Mouse (Mus musculus) hindbrain, embryonic 14.5 days (tissue): ENCODE data around the gene Ap5s1. TPM values are rescaled to one million over a fixed set of nuclear protein-coding genes. Genes with fewer than 3 reads are reported as not detected.

Experiments used
- ATAC-seq: fragments of 200-750 bp; cut with Nextera tagmentation; 2 replicates; pipeline ENCODE4 v1.8.0; 2017; ENCODE audit warnings: moderate number of reproducible peaks, mild to moderate bottlenecking, moderate TSS enrichment, moderate library complexity; ENCODE audit not compliant: low FRiP score
- DNase-seq: peaks from one replicate; pipeline ENCODE4 v3.0.0-alpha.2; 2015; ENCODE audit warnings: low spot score
- H3K27ac ChIP-seq: fragments of 300-500 bp; sonication (generic); 2 replicates; pipeline ENCODE4 v1.5.1; 2014; ENCODE audit warnings: mild to moderate bottlenecking, moderate library complexity
- H3K27me3 ChIP-seq: fragments of 300-500 bp; sonication (generic); 2 replicates; pipeline ENCODE4 v1.6.1; 2014; ENCODE audit warnings: mild to moderate bottlenecking, low read length, mixed read lengths; ENCODE audit not compliant: control insufficient read depth, insufficient read depth
- H3K36me3 ChIP-seq: fragments of 300-500 bp; sonication (generic); replicated peaks from 2 replicates; pipeline ENCODE4 v1.6.1; 2014; ENCODE audit not compliant: control insufficient read depth, insufficient read depth
- H3K4me1 ChIP-seq: fragments of 300-500 bp; sonication (generic); replicated peaks from 2 replicates; pipeline ENCODE4 v1.6.1; 2014; ENCODE audit warnings: antibody characterized with exemption, low read length, mixed read lengths; ENCODE audit not compliant: control insufficient read depth, insufficient read depth
- H3K4me2 ChIP-seq: fragments of 300-500 bp; sonication (generic); replicated peaks from 2 replicates; pipeline ENCODE4 v1.6.1; 2014; ENCODE audit warnings: mild to moderate bottlenecking, moderate library complexity
- H3K4me3 ChIP-seq: fragments of 300-500 bp; sonication (generic); replicated peaks from 2 replicates; pipeline ENCODE4 v1.5.1; 2014; ENCODE audit warnings: mild to moderate bottlenecking, low read length
- H3K9ac ChIP-seq: fragments of 300-500 bp; sonication (generic); 2 replicates; pipeline ENCODE4 v1.6.1; 2014
- H3K9me3 ChIP-seq: fragments of 300-500 bp; sonication (generic); 2 replicates; pipeline ENCODE4 v1.6.1; 2016; ENCODE audit warnings: low read length; ENCODE audit not compliant: control insufficient read depth
- WGBS: fragments of 180-500 bp; shearing (Covaris S2); extraction: QIAGEN DNeasy Blood & Tissue Kit; methylation state at CpG from one replicate; pipeline ENCODE4 v1.1.7; 2014; 5-methylcytosine and 5-hydroxymethylcytosine counted together
- polyA plus RNA-seq: library from polyadenylated mRNA; unstranded; fragments of >200 nt; fragmentation: Nextera tagmentation; extraction: Ambion mirVana; gene quantifications from 2 replicates; pipeline ENCODE4 v1.2.1, GENCODE M21; 2014

The Ap5s1 gene
- polyA plus RNA-seq, 1 experiment from 2014 or later, result 39.7 TPM

- 91% methylated on average over 16 of the region's 16 CpGs for WGBS
- H3K36me3 ChIP-seq, result peaks cover 14% of the 10 kb centered on the region
- H3K9ac ChIP-seq, result no peak overlapping the region
- no peaks in the 10 kb centered on the region for H3K4me1 ChIP-seq
- H3K27me3 ChIP-seq, result no peaks in the 10 kb centered on the region
- DNase-seq, result no peak
- ATAC-seq, result no peak
- no peak overlapping the region for H3K4me2 ChIP-seq
- H3K4me3 ChIP-seq, result no peak overlapping the region
- no peak overlapping the region for H3K27ac ChIP-seq
- H3K9me3 ChIP-seq, result no peaks in the 10 kb centered on the region
Measured at GRCm38 (mm10) chr2:131196606-131197316, 10.1 kb upstream of the Ap5s1 start.

GRCm38 (mm10) chr2:131200710-131201109 is 6.2 kb upstream of the Ap5s1 start:
- no peak overlapping the region for H3K4me2 ChIP-seq
- no peak overlapping the region for H3K9ac ChIP-seq
- H3K27ac ChIP-seq, result no peak overlapping the region
- no peak for DNase-seq
- 88% methylated on average over 2 of the region's 2 CpGs for WGBS
- no peaks in the 10 kb centered on the region for H3K27me3 ChIP-seq
- no peak overlapping the region for H3K4me3 ChIP-seq
- ATAC-seq, result no peak
- H3K9me3 ChIP-seq, result no peaks in the 10 kb centered on the region
- no peaks in the 10 kb centered on the region for H3K4me1 ChIP-seq
- H3K36me3 ChIP-seq, result no peaks in the 10 kb centered on the region

- DNase-seq (no peak), ATAC-seq (no peak)
- Histone ChIP-seq H3K4me1 (no peaks in the 10 kb centered on the region), H3K4me2 (no peak overlapping the region), H3K27ac (no peak overlapping the region), H3K27me3 (no peaks in the 10 kb centered on the region), H3K9me3 (no peaks in the 10 kb centered on the region), H3K36me3 (no peaks in the 10 kb centered on the region), H3K4me3 (no peak overlapping the region), H3K9ac (no peak overlapping the region)
- 85% methylated on average over 3 of the region's 3 CpGs for WGBS
Measured at GRCm38 (mm10) chr2:131201262-131201661, 5.6 kb upstream of the Ap5s1 start.

DNA sequence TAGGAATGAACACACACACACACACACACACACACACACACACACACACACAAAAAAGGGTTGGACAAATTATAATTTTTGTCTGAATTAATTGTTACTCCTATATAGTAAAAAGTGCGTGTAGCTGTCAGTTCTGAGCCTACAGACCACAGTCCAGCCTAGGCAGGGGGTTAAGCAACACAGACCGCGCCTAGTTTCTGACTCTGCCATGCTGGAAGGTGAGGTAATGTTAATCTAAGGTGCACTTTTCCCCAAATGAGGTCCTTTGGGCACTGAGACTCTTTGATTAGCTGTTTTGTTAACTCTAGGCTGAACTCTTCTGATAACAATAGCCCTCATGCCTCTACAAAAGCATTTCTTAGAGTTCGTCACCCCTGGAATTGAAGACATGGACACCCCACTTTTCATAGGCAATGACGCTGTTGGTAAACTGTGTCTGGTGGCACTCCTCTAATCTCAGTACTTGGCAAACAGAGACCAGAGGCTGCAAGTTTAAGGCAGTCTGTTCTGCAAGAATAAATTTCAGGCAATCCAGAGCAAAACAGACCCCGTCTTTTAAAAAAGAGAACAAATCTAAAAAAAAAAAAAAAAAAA is 3.0 kb upstream of the Ap5s1 start:
- H3K36me3 ChIP-seq, result no peaks in the 10 kb centered on the region
- no peak overlapping the region for H3K9ac ChIP-seq
- DNase-seq, result no peak
- H3K27ac ChIP-seq, result no peak overlapping the region
- ATAC-seq, result no peak
- H3K27me3 ChIP-seq, result no peaks in the 10 kb centered on the region
- 92% methylated on average over 6 of the region's 6 CpGs for WGBS
- H3K9me3 ChIP-seq, result no peaks in the 10 kb centered on the region
- H3K4me3 ChIP-seq, result no peak overlapping the region
- H3K4me1 ChIP-seq, result no peaks in the 10 kb centered on the region
- H3K4me2 ChIP-seq, result no peak overlapping the region

DNA sequence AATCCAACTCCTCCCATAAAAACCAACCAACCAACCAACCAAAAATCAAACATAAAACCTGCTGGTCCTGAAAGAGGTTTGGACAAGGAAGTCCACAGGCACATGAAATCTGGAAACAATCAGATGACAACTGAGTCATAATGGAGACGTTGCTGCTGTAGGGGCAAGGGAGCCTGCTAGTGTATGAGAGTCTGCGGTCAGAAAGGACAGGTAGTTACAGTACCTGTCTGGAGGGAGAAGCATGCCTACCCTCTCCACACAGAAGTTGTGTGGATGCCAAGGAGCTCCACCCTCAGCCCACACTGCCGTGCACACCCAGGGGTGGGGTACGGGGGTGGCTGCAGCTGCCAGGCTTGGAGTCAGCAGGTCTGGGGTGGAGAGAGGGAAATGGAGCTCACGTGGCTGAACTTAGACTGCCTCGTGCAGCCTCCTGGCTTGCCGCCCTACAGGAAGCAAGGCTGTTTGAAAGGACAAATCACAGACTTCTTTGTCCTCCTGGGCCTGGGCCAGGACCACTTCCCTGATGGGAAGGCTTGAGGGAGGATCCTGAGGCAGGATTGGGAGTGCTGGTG is 2.4 kb upstream of the Ap5s1 start:
- no peak for ATAC-seq

GRCm38 (mm10) chr2:131205521-131206182 is 1.2 kb upstream of the Ap5s1 start:
- Histone ChIP-seq H3K4me3 (no peak overlapping the region), H3K9me3 (no peaks in the 10 kb centered on the region), H3K27ac (no peak overlapping the region), H3K4me2 (no peak overlapping the region), H3K9ac (no peak overlapping the region), H3K4me1 (0 out of 2 replicates have a peak, but pooled peaks cover 7% of the 10 kb centered on the region), H3K27me3 (no peaks in the 10 kb centered on the region), H3K36me3 (no peaks in the 10 kb centered on the region)
- DNase-seq (no peak), ATAC-seq (no peak)
- WGBS, result 93% methylated on average over 8 of the region's 8 CpGs

More for the DNA sequence above, 2.4 kb upstream of the Ap5s1 start:
- H3K36me3 ChIP-seq, result no peaks in the 10 kb centered on the region
- 0 out of 2 replicates have a peak, but pooled peaks cover 4% of the 10 kb centered on the region for H3K4me1 ChIP-seq
- H3K4me3 ChIP-seq, result no peak overlapping the region
- no peaks in the 10 kb centered on the region for H3K9me3 ChIP-seq
- no peak overlapping the region for H3K4me2 ChIP-seq
- no peak overlapping the region for H3K9ac ChIP-seq
- no peak overlapping the region for H3K27ac ChIP-seq
- DNase-seq, result peak; percentile 39
- no peaks in the 10 kb centered on the region for H3K27me3 ChIP-seq
- WGBS, result 52% methylated on average over 7 of the region's 7 CpGs

DNA sequence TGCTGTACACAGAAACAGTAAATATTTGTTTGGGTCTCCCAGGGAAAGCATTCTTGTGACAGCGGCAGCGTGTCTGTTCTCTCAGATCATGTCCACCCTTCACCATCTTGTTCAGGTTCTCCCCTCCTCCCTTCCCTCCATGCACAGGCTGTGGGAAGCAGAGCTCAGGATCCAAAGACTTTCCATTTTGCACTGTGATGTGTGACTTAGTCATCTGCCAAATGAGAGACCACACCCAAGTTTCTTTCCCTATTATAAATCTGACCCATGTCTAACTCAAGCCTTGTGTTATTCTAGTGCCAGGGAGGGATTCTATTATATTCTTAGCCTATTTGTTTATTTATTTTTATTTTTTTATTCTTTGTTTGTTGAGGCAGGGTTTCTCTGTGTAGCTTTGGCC is 1.5 kb downstream of the Ap5s1 start:
- DNase-seq (no peak), ATAC-seq (no peak)
- Histone ChIP-seq H3K4me1 (peaks cover 16% of the 10 kb centered on the region), H3K9ac (no peak overlapping the region), H3K9me3 (no peaks in the 10 kb centered on the region), H3K4me3 (no peak overlapping the region), H3K27me3 (no peaks in the 10 kb centered on the region), H3K36me3 (peaks cover 4% of the 10 kb centered on the region), H3K27ac (no peak overlapping the region), H3K4me2 (no peak overlapping the region)
- 94% methylated on average over 2 of the region's 2 CpGs for WGBS

GRCm38 (mm10) chr2:131209125-131209795 is 2.4 kb downstream of the Ap5s1 start:
- no peak for DNase-seq
- Histone ChIP-seq H3K4me1 (peaks cover 16% of the 10 kb centered on the region), H3K4me3 (peak overlapping the region; percentile 52; the same call in 1 of the 2 replicates), H3K9me3 (no peaks in the 10 kb centered on the region), H3K36me3 (peaks cover 10% of the 10 kb centered on the region), H3K27me3 (no peaks in the 10 kb centered on the region), H3K4me2 (peak overlapping the region; percentile 80), H3K9ac (peak overlapping the region; percentile 72), H3K27ac (peak overlapping the region; percentile 88)
- WGBS, result 78% methylated on average over 4 of the region's 4 CpGs
- ATAC-seq, result no peak; the same call in 1 of the 2 replicates
